Mouse (Mus musculus): ENCODE measurements around the gene Sec24d.

- no peak for TF ChIP-seq POLR2A (IDR thresholded peaks at IDR 0.05; ENCODE audit: low read depth, low read length)
- no peak for TF ChIP-seq CTCF (IDR thresholded peaks at IDR 0.05; ENCODE audit: extremely low read depth, insufficient read depth, insufficient read length, insufficient replicate concordance)
These were observed 18.4 kb downstream of the Sec24d start for GRCm38 (mm10) chr3:123285649-123286048.
